Mouse (Mus musculus): Measurements from ENCODE around the gene Tuba1c.

DNA sequence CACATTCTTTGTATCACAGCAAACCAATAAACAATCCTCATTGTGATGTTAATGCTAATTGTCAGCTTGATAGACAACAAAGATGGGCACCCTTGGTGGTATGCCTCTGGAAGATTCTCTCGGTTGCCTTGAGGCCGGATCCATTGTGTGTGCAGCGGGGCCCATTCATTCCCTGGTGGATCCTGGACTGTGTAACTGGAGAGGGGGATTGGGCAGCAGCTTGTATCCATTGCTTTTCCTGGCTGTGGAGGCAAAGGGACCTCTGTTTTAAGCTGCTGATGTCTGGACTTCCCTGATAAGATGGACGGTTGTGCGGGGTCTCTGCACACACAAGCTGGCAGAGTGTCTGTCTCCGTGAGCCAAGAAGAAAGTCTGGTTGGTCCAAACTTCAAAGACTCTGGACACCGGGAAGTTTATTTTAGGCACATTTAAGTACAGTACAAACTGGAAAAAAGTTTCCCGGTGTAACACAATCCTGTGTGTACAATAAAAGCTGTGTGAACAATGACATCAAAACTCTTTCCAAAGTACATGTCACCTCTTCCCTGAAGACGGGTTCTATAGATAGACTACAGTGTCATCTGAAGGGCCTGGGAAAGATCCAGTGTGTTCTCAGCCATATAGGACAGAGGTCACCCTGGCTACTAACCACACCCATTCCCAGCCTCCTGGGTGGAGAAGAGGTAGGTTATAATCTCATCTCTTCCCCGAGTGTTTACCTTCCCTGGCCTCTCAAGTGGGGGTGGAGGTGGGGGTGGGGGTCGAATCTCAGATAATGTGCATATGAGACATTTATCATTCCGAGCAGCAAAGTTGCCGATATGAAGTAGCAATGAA is 31.5 kb upstream of the Tuba1c start:
- TF ChIP-seq CTCF (IDR thresholded peaks at IDR 0.05; ENCODE audit: low read depth, low read length) (no peak), POLR2A (IDR thresholded peaks at IDR 0.05; ENCODE audit: borderline replicate concordance, low read depth, low read length) (no peak)
